Mouse (Mus musculus) lung, adult 2 months (tissue): ENCODE measurements around the gene Cdk14.

Source experiments
- CTCF ChIP-seq: fragments of 200-500 bp; IDR thresholded peaks from 2 replicates; pipeline ENCODE4 v1.5.1; 2011; ENCODE audit warnings: mild to moderate bottlenecking, low read length, control low read depth; ENCODE audit not compliant: insufficient read depth
- POLR2A ChIP-seq: fragments of 200-500 bp; IDR thresholded peaks from 2 replicates; pipeline ENCODE4 v1.6.1; 2011; ENCODE audit warnings: low read depth, mild to moderate bottlenecking, control low read depth, low read length, borderline replicate concordance; ENCODE audit errors: extremely low read depth

DNA sequence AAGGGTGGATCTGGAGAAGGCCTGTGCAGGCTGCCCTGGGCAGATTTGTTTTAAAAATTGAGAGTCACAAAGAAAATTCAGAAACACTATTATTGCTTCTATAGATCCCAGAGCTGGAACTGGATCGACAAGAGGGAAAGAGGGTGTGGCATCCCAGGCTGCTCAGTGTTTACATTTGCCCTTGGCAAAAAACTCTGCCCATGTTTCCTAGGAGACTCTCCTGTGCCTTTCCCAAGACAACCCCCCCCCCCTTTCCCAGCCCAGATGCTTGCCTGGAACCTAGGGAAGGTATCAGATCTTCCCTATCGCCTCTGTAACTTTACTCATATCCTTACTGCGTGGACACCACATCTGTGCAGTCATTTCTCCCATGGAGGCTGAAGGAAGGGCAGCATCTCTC, 628.9 kb downstream of the Cdk14 start:
- TF ChIP-seq CTCF (no peak), POLR2A (no peak)
